Mouse (Mus musculus) ovary, adult 18-20 months (tissue): ENCODE measurements around the gene Gan.

Experiments
- DNase-seq: peaks from one replicate; pipeline ENCODE4 v3.0.0; 2022; ENCODE audit warnings: low spot score, mixed read lengths

The Gan gene

GRCm38 (mm10) chr8:117157769-117158091 is 205 bp upstream of the Gan start:
- DNase-seq, result peak; percentile 91

GRCm38 (mm10) chr8:117159031-117159430 is 1.1 kb downstream of the Gan start:
- no peak for DNase-seq

- no peak for DNase-seq
Measured at GRCm38 (mm10) chr8:117164912-117165311, 7.0 kb downstream of the Gan start.

- DNase-seq, result no peak
Measured at GRCm38 (mm10) chr8:117165542-117165941, 7.6 kb downstream of the Gan start.

- DNase-seq, result no peak
Measured at GRCm38 (mm10) chr8:117166515-117166914, 8.6 kb downstream of the Gan start.

GRCm38 (mm10) chr8:117167243-117167883 is 9.4 kb downstream of the Gan start:
- no peak for DNase-seq

- DNase-seq, result no peak
Measured at GRCm38 (mm10) chr8:117168378-117168777, 10.4 kb downstream of the Gan start.

GRCm38 (mm10) chr8:117171826-117172225 is 13.9 kb downstream of the Gan start:
- DNase-seq, result no peak

- DNase-seq, result peak; percentile 36
Measured at GRCm38 (mm10) chr8:117172904-117173303, 15.0 kb downstream of the Gan start.

- DNase-seq, result no peak
Measured at GRCm38 (mm10) chr8:117173690-117174089, 15.8 kb downstream of the Gan start.

GRCm38 (mm10) chr8:117174536-117174935 is 16.6 kb downstream of the Gan start:
- DNase-seq, result no peak

GRCm38 (mm10) chr8:117176308-117176707 is 18.4 kb downstream of the Gan start:
- DNase-seq, result no peak

- DNase-seq, result no peak
Measured at GRCm38 (mm10) chr8:117177236-117177635, 19.3 kb downstream of the Gan start.

- DNase-seq, result no peak
Measured at GRCm38 (mm10) chr8:117178039-117178438, 20.1 kb downstream of the Gan start.

- DNase-seq, result no peak
Measured at GRCm38 (mm10) chr8:117178676-117179075, 20.7 kb downstream of the Gan start.

GRCm38 (mm10) chr8:117182746-117183145 is 24.8 kb downstream of the Gan start:
- no peak for DNase-seq

- no peak for DNase-seq
Measured at GRCm38 (mm10) chr8:117183664-117184377, 25.9 kb downstream of the Gan start.

- no peak for DNase-seq
Measured at GRCm38 (mm10) chr8:117194355-117194754, 36.4 kb downstream of the Gan start.

- DNase-seq, result no peak
Measured at GRCm38 (mm10) chr8:117196593-117196992, 38.7 kb downstream of the Gan start.

GRCm38 (mm10) chr8:117197551-117197950 is 39.6 kb downstream of the Gan start:
- DNase-seq, result no peak

GRCm38 (mm10) chr8:117198141-117198935 is 40.4 kb downstream of the Gan start:
- peak; percentile 22 for DNase-seq

- DNase-seq, result no peak
Measured at GRCm38 (mm10) chr8:117199658-117200057, 41.7 kb downstream of the Gan start.

- no peak for DNase-seq
Measured at GRCm38 (mm10) chr8:117200346-117200745, 42.4 kb downstream of the Gan start.
